Mouse (Mus musculus) heart, postnatal 0 days (tissue): ENCODE data around the gene Srebf1.

Experiments used
- CTCF ChIP-seq: IDR thresholded peaks from 2 replicates; pipeline ENCODE4 v1.5.1; 2016; ENCODE audit warnings: antibody characterized with exemption, control low read depth, low read depth
- EP300 ChIP-seq: IDR thresholded peaks from 2 replicates; pipeline ENCODE4 v1.6.1; 2016; ENCODE audit warnings: antibody characterized with exemption, low read depth

DNA sequence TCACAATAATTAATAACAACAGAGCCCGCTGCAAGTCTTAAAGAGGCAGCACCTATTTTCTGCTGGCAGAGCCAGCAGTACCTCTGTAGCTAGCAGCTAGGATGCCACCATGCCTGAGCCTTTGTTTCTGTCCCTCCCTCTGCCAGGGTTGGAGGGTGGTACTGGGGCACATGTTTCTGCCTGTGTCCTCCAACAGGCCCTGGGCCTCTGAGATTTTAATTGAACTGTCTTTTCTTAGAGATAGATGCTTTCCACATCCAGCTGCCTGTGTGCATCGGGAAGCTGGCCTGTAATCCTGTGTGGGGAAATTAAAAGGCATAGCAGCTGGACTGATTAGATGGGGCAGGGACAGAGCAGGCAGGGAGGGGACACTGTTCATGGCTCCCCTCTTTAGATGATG lies 39.6 kb downstream of the Srebf1 start:
- TF ChIP-seq CTCF: no peak
- TF ChIP-seq EP300: no peak
